Mouse (Mus musculus): ENCODE data around the gene Ankrd2.
"Not testable (repeated sequence)": the region's sequence is repeated elsewhere in the genome, so short reads cannot be mapped to it uniquely, and the experiment has no call there.

The Ankrd2 gene

DNA sequence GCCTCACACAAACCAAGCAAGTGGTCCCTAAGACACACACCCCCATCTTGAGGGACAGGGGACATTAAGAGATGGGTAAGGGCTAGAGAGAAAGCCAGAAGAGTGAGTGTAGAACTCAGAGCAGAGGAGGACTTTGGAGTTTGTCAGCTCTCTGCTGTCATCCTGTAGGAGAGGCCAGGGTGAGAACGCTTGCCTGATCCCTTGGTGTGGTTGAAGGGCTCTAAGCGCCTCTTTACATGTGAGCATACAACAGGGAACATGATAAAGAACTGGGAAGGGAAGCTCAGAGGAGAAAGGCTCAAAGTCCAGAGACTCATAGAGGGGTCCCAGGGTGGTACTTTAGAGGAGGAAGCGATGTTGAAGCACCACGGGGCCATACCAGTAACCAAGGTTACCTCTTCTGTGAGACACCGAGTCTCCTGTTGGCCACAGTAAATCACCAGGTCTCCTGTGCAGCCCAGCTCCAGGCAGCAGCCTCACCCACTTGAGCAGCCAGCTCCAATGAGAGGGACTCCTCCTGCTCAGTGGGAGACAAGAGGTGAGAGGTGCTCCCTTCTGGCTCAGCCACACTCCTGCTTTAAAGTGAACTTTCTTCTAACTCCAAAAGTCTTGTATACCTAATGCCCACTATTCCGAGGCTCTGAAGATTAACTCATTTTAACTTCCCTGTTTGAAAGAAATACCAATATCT lies 21.1 kb downstream of the Ankrd2 start:
- DNase-seq: no peak

- no peak for DNase-seq
Observed at GRCm38 (mm10) chr19:42058426-42058825, 22.6 kb downstream of the Ankrd2 start.

DNA sequence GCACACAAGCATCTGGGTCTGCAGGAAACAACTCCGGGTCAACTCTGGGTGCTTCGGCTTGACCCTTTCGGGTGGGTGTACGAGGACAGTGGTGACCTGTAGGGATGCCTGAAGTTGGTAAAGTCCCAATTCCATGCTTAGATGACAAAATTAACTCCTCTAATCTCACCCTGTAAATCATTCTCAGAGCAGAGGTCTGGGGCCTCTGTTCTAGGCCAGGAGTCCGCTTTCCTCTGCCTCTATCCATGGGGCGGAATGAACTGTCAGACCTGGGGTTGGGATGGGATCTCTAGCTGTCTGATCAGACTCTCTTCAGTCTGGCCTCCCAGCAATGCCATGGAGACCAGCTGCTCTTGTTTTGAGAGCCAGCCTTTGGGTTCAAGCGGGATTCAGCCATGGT lies 25.6 kb downstream of the Ankrd2 start:
- no peak for DNase-seq

- no peak for DNase-seq
Observed at GRCm38 (mm10) chr19:42068441-42069240, 32.8 kb downstream of the Ankrd2 start.

GRCm38 (mm10) chr19:42069241-42069525 lies 33.4 kb downstream of the Ankrd2 start:
- no peak for DNase-seq

DNA sequence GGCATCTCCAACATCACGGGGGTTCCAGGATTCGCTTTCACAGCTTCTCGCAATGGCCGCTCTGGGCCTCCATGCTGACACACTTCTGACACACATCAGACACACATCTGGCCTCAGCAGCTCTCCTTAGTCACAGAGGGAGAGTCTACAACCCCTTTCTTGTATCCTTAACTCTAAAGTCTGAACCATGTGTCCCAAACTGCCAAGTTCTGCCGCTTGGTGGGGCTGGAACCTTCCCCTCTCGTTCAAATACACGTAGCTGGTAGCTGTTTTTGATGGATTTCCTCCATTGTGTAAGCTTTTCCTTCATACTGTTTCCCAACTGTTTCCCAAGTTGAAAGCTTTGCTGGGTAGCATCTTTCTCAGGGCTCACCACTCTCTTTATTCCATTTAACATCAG lies 35.4 kb downstream of the Ankrd2 start:
- no peak for DNase-seq

- DNase-seq: no peak
Observed at GRCm38 (mm10) chr19:42071886-42072608, 36.2 kb downstream of the Ankrd2 start.

GRCm38 (mm10) chr19:42072802-42073201 lies 37.0 kb downstream of the Ankrd2 start:
- DNase-seq: no peak

DNA sequence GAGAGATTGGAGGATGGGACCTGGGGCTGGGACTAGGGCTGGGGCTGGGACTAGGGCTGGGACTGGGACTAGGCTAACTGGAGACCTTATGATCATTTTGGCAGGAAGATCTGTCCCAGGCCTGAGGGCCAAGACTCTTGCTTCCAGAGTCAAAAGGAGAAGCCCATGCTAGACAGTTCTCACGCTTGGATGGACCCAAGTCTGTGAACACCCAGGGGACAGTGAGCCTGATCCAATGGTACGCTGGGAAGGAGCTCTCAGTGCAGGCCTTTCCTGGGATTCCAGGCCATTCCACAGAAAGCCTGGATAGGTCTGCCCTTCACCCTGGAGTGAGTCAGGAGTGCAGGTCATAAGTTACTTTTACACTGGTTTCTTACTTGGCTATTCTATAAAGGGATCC lies 39.3 kb downstream of the Ankrd2 start:
- DNase-seq: no peak

DNA sequence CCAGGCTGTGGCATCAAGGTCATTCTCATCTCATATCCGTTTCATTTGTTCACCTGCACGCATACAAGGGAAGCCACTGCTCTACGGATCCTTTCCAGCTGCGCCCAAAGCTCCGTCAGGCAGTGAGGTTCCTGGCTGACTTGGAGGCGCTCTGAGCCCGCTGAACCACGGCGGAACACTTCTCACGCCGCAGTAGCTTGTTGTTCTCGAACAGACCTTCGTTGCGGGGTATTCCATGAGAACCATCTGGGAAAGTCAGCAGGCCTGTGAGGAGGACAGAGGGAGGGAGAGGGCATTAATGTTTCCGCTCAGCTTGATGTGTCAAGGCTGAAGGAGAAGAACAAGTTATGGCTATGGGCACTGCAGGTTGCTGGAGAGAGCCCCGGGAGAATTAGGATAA lies 40.2 kb downstream of the Ankrd2 start:
- no peak for DNase-seq

DNA sequence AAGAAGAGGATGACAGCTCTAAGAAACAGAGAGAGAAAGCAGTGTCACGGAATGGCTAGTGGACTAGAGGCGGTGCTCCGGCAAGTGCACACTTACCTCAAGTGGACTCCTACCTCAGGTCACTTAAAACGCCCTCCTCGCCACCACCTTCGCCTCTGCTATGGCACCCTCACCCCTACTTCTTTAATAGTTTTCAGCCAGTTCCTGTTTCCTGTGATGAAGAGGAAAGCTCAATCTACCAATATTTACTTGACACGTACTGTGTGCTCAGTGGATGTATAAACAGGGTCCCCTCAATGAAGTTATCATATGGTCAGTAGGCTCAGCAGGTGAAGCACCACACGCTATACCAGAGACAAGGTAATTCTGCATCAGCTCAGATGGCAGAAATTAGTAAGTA lies 42.8 kb downstream of the Ankrd2 start:
- DNase-seq: no peak

DNA sequence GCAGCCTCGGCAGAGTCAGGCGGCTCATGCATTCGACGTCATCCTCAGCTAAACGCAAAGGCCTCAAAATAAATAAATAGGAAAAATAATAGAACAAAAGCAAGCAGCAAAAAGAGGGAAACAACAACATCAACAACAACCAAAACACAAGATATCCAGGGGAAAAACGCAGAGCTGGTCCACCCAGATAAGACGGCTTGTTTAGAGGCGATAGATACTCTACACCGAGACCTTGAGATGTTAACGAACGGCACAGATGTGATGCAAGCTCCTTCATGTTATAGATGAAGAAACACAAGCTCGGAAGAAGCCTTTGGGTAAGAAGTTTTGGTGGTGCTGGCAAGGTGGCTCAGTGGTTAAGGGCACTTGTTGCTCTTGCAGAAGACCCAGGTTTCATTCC lies 43.2 kb downstream of the Ankrd2 start:
- no peak for DNase-seq

GRCm38 (mm10) chr19:42079950-42080349 lies 44.1 kb downstream of the Ankrd2 start:
- DNase-seq: no peak

DNA sequence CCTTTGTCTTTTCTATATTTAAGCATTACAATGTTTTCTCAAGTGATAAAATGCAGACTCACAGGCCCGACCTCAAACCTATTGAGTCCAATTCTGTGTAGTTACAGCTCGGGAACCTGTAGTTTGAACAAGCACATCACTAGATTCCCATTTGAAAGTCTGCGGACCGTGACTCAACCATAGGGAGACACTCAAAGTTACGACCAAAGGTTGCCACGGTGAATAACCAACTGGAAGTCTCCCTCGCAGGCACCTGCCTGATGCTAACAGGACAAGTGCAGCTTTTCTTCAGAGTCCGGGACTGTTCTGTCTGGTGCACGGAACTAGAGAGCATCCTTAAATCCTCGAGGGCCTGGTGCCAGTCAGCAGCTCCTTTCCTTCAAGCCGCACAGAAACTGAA lies 44.7 kb downstream of the Ankrd2 start:
- DNase-seq: no peak

GRCm38 (mm10) chr19:42081613-42082012 lies 45.8 kb downstream of the Ankrd2 start:
- not testable (repeated sequence) for DNase-seq

GRCm38 (mm10) chr19:42085690-42086089 lies 49.9 kb downstream of the Ankrd2 start:
- DNase-seq: no peak

GRCm38 (mm10) chr19:42086166-42086565 lies 50.4 kb downstream of the Ankrd2 start, which contains the start of gene Morn4:
Morn4 (minus strand) TSS chr19:42086357.
- DNase-seq: peak in 1 of 2 experiments; percentile 20

DNA sequence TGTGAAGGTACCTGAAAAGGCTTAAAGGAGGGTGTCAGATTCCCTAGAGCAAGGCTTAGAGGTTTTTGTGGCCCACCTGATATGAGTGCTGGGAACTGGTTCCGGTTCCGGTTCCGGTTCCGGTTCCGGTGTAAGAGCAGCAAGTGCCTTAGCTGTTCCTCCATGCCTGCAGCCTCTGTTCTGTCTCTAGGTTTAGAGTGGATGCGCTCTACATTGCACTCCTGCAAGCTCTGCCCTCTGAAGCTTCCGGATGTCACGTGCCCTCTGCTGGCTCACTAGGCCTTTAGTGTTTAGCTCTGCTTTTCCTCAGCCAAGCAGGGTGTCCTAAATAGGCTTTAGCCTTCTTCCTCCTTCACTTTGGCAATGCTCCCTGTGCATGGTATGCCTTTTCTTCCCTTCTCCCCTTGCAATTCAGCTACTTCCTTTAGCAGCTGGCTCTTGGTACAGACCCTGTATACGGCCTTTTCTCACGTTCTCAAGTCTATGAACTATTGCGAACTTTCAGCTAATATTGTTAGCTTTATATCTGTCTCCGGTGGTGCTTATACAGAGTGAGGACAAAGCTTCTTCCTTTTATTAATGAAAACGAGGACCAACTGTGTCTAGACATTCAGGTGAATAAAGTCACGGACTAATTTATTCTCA lies 53.4 kb downstream of the Ankrd2 start:
- DNase-seq: peak; percentile 70 to 81

DNA sequence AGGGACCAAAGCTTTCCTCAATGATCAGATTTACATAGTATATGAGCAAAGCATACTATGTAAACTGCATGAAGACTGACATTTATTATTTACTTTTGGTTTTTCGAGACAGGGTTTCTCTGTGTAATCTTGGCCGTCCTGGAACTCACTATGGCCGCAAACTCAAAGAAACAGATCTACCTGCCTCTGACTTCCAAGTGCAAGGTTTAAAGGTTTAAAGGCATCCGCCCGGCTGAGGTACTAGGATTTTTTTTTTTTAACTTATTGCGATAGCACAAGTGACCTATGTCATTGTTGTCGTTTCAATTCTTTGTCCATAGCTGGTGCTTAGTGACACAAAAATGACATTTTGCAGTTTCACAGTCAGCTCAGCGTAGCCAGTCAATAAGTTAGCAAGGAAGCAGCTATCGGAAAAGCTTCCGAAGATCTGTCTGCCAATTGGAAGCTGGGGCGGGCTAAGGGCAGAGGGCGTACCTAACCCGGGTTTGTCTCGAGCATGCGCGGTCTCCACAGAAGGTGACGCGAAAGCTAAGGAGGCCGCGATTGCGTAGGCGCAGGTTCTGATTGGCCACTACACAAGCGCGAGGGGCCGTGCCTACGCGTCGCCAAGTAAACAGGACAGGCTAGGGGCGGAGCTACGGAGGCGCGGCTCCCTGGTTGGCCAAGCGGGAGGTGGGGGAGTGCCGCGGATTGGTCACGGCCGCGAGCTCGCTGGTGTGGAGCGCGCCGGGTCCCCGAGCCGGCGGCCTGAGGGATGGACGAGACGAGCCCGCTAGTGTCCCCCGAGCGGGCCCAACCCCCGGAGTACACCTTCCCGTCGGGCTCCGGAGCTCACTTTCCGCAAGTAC lies 54.2 kb downstream of the Ankrd2 start, which contains the start of gene Pi4k2a:
Pi4k2a (plus strand) TSS at position 723 of the 848 bp plus-strand sequence.
- peak; percentile 97 to 99 for DNase-seq

DNA sequence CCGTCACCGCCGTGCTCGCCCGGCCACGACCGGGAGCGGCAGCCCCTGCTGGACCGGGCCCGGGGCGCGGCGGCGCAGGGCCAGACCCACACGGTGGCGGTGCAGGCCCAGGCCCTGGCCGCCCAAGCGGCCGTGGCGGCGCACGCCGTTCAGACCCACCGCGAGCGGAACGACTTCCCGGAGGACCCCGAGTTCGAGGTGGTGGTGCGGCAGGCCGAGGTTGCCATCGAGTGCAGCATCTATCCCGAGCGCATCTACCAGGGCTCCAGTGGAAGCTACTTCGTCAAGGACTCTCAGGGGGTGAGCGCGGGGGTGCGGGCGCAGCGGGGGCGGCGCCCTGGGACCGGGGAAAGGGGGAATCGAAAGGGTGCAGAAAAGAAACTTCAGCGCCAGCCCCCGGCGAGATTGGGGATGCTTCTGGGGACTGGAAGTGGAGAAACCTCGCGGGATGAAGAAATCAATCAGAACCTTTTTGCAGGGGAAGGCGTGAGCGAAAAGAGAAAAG lies 54.9 kb downstream of the Ankrd2 start:
- DNase-seq: peak; percentile 50 to 67
